Mouse (Mus musculus): ENCODE measurements around the gene Acyp2.
"Not testable (repeated sequence)": the region's sequence is repeated elsewhere in the genome, so short reads cannot be mapped to it uniquely, and the experiment has no call there.

Gene Acyp2

GRCm38 (mm10) chr11:30649001-30649637 lies at the start of gene Acyp2:
Gene Acyp2, minus strand, starts transcription at chr11:30649587.
- DNase-seq (ENCODE audit: low read depth), result peak; percentile 86

GRCm38 (mm10) chr11:30689421-30689820 lies 40.0 kb upstream of the Acyp2 start:
- DNase-seq (ENCODE audit: low read depth), result peak; percentile 27

GRCm38 (mm10) chr11:30676086-30676485 lies 26.7 kb upstream of the Acyp2 start:
- DNase-seq (ENCODE audit: low read depth), result peak; percentile 89

- DNase-seq (ENCODE audit: low read depth), result peak; percentile 65
Measured at GRCm38 (mm10) chr11:30672719-30673118, 23.3 kb upstream of the Acyp2 start.

- DNase-seq (ENCODE audit: low read depth), result peak; percentile 0
Measured at GRCm38 (mm10) chr11:30663001-30663400, 13.6 kb upstream of the Acyp2 start.

GRCm38 (mm10) chr11:30662591-30662990 lies 13.2 kb upstream of the Acyp2 start:
- DNase-seq (ENCODE audit: low read depth), result no peak

- peak; percentile 76 for DNase-seq (ENCODE audit: low read depth)
Measured at GRCm38 (mm10) chr11:30657069-30657468, 7.7 kb upstream of the Acyp2 start.

GRCm38 (mm10) chr11:30656060-30656459 lies 6.7 kb upstream of the Acyp2 start:
- peak; percentile 1 for DNase-seq (ENCODE audit: low read depth)

GRCm38 (mm10) chr11:30650416-30650815 lies 1.0 kb upstream of the Acyp2 start:
- DNase-seq (ENCODE audit: low read depth), result peak; percentile 11

- no peak for DNase-seq (ENCODE audit: low read depth)
Measured at GRCm38 (mm10) chr11:30635674-30636073, 13.7 kb downstream of the Acyp2 start.

- DNase-seq (ENCODE audit: low read depth), result no peak
Measured at GRCm38 (mm10) chr11:30630514-30630913, 18.9 kb downstream of the Acyp2 start.

GRCm38 (mm10) chr11:30623218-30623617 lies 26.2 kb downstream of the Acyp2 start:
- no peak for DNase-seq (ENCODE audit: low read depth)

- not testable (repeated sequence) for DNase-seq (ENCODE audit: low read depth)
Measured at GRCm38 (mm10) chr11:30621386-30622363, 27.7 kb downstream of the Acyp2 start.

- DNase-seq (ENCODE audit: low read depth), result no peak
Measured at GRCm38 (mm10) chr11:30618235-30618634, 31.2 kb downstream of the Acyp2 start.

- no peak for DNase-seq (ENCODE audit: low read depth)
Measured at GRCm38 (mm10) chr11:30617571-30618097, 31.8 kb downstream of the Acyp2 start.

- no peak for DNase-seq (ENCODE audit: low read depth)
Measured at GRCm38 (mm10) chr11:30615977-30616376, 33.4 kb downstream of the Acyp2 start.

- no peak for DNase-seq (ENCODE audit: low read depth)
Measured at GRCm38 (mm10) chr11:30613916-30614546, 35.4 kb downstream of the Acyp2 start.

GRCm38 (mm10) chr11:30612699-30613098 lies 36.7 kb downstream of the Acyp2 start:
- DNase-seq (ENCODE audit: low read depth), result no peak

- DNase-seq (ENCODE audit: low read depth), result no peak
Measured at GRCm38 (mm10) chr11:30609247-30609646, 40.1 kb downstream of the Acyp2 start.

GRCm38 (mm10) chr11:30607587-30608518 lies 41.5 kb downstream of the Acyp2 start:
- no peak for DNase-seq (ENCODE audit: low read depth)

GRCm38 (mm10) chr11:30597259-30597658 lies 52.1 kb downstream of the Acyp2 start:
- no peak for DNase-seq (ENCODE audit: low read depth)

Data from NIH3T3 (cell line).